21 mouse cellular contexts compared by ENCODE assay signal in the genomic region with DNA sequence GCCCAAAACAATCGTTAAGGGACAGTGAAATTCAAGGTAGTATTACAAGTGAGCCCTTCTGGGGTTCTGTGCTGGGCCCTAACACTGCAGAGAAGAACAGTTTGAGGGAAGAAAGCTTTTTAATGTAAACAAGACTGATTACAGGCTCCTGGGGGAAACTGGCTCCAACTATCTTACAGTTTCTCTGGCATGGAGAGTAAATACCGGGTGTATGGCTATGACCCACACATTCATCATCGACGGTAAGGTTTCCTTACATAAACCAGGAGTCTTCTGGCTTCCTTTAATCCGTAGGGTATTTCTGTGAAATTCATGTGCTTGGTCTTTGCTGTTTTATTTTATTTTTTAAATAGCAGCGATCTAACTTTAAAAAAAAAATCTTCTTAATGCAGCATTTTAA. TPM values are rescaled to one million over a fixed set of nuclear protein-coding genes. Genes with fewer than 3 reads are reported as not detected.
"Had no signal": no experiment of that assay in that cellular context is flagged by ENCODE, and none has a peak within 500 bp of the region (broad histone marks: within the 10 kb centered on the region; RNA-seq: fewer than 3 reads in every experiment).

No protein-coding gene starts in this region.

- H3K27me3 ChIP-seq: liver, embryonic 12.5 days; lung, embryonic 15.5 days; midbrain, embryonic 12.5 days had no signal

- H3K27ac ChIP-seq: liver, embryonic 12.5 days; midbrain, embryonic 12.5 days had no signal

- DNase-seq: kidney, postnatal 14 days; left cerebral cortex, postnatal 4 days; right cerebral cortex, postnatal 14 days; thymus, adult 2 months; thymus, postnatal 25 days had no signal

- ATAC-seq: liver, embryonic 12.5 days; midbrain, embryonic 16.5 days had no signal

- H3K4me2 ChIP-seq: liver, embryonic 12.5 days; lung, embryonic 15.5 days; midbrain, embryonic 12.5 days had no signal

- H3K4me3 ChIP-seq: liver, embryonic 12.5 days; lung, embryonic 15.5 days; midbrain, embryonic 12.5 days had no signal

- H3K36me3 ChIP-seq: liver, embryonic 12.5 days; lung, embryonic 15.5 days; midbrain, embryonic 12.5 days had no signal

- H3K9ac ChIP-seq: liver, embryonic 12.5 days; lung, embryonic 15.5 days; midbrain, embryonic 12.5 days had no signal

- H3K9me3 ChIP-seq: liver, embryonic 12.5 days; lung, embryonic 15.5 days; midbrain, embryonic 12.5 days had no signal

RNA-seq across cellular contexts. Expression of a gene that starts 35.0 kb away (rescaled TPM):
- total RNA-seq: layer of hippocampus, adult 8-10 months; layer of hippocampus, postnatal 14 days; left cerebral cortex, adult 18-20 months; left cerebral cortex, postnatal 10 days; left cerebral cortex, postnatal 4 days; megakaryocyte-erythroid progenitor cell, adult 5-6 weeks had no signal
- polyA plus RNA-seq: kidney, embryonic 14.5 days; large intestine, adult 2 months; limb, embryonic 14.5 days; liver, embryonic 12.5 days; liver, embryonic 16.5 days; lung, embryonic 15.5 days; midbrain, embryonic 12.5 days; midbrain, embryonic 16.5 days; neural tube, embryonic 14.5 days; spleen, adult 2 months; thymus, adult 2 months; urinary bladder, adult 2 months had no signal
